Mouse (Mus musculus): ENCODE data around the gene Tnfrsf9.

Tnfrsf9 gene

GRCm38 (mm10) chr4:150979455-150979854, 65.1 kb downstream of the Tnfrsf9 start:
- DNase-seq (ENCODE audit: low spot score in 2 of 2): no peak

GRCm38 (mm10) chr4:150980153-150980552, 65.8 kb downstream of the Tnfrsf9 start:
- DNase-seq (ENCODE audit: low spot score in 2 of 2): no peak

- DNase-seq (ENCODE audit: low spot score in 2 of 2): no peak
These were observed 75.8 kb downstream of the Tnfrsf9 start for GRCm38 (mm10) chr4:150990148-150990547.

Data from urinary bladder, postnatal 36 days (tissue).